Mouse (Mus musculus): ENCODE measurements around the gene Dsn1.

- TF ChIP-seq CTCF (IDR thresholded peaks at IDR 0.05; ENCODE audit: low read depth) (no peak), EP300 (IDR thresholded peaks at IDR 0.05; ENCODE audit: low read depth) (no peak)
Observed at GRCm38 (mm10) chr2:157045932-157046331, 39.0 kb upstream of the Dsn1 start.
